Mouse (Mus musculus): Measurements from ENCODE around the gene Cd274.

Cd274 gene

DNA sequence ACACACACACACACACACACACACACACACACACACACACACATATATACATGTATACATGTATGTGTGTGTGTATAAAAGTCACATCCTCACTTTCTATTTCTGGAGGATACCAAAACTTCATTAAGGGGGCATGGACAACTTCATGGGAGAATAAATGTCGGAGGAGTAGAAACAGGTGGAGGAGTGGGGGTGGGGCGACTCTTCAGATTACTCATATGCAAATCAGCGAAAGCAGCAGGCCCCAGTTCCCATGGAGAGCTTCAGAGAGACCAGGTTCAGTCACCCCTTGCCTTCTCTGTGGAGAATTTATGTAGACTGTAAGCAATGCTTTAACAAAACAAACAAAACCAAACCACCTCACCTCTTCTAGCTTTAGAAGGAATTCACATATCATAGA lies 2.1 kb upstream of the Cd274 start:
- DNase-seq, result peak; percentile 21 to 44

DNA sequence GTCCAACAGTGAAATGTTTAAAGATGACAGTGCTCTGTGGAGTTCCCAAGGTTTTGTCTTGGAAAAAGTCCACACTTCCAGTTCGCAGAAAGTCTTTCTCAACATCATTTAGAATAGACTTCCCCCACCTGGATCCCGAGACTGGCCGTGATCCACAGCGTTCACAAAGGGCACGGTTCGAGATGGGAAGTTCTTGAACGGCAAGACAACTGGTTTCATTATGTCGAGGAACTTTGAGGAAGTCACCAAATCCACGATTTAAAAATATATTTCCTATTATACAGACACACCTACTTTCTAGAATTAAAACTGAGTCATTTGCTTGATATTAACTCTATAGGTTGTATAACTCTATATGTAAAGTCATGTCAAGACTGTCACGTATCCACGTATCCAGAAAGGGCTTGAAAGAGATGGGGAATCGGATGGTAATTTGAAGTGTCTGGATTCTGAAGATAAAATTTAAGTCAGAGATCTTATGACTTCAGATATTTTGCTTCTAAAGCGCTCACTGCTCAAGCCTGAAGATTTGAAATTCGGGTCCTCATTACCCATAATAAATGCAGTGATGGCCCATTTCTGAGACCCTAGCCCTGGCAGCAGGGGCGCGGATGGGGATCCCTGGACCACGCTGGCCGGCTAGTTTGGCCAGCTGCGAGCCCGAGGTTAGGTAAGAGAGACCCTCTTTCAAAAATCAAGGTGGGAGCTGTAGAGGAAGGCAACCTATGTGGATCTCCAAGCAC lies 858 bp upstream of the Cd274 start:
- DNase-seq, result no peak

DNA sequence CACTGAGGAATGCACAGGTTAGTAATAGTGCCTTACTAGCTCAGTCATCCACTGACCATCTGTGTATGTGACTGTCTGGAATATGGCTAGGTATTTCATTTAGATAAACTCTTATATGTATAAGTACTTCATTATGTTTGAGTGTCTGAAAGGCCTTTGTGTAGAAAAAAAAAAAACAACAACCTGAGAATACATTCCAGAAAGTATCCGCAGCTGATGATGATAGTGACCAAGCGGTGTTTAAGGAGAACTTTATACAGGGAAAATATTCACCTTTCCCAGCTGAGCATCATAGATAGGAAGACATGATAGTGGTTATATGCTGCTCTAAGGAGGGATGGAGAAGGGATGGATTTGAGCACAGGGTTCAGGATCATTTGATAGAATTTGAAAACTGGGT lies 786 bp downstream of the Cd274 start:
- no peak for DNase-seq

DNA sequence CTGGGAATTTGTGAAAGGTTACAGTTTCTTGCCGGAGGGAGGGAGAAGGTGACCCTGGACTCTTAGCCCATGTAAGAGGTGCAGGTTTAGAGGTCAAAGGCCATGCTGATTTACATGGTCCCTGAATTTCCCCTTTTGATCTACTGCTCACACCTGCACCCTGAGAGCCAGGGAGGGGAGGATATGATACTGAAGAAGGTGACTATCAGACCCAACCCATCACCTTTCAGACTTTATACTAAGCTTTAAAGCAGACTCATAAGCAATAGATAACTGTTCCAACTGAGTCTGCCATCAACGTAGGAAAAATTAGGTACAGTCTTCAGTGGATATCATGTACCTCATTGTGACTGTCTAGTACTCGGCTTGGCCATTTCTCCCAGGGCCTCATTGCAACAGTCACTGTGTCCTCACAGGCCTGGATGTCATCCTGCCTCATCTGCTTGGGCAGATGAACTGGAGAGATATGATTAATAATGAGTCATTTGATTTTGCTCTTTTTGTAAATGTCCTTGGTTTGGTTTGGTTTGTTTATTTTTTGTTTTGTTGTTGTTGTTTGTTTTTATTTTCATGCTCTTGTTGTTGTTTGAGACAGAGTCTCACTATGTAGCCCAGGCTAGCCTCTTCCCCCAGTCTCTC lies 1.5 kb downstream of the Cd274 start:
- no peak for DNase-seq

DNA sequence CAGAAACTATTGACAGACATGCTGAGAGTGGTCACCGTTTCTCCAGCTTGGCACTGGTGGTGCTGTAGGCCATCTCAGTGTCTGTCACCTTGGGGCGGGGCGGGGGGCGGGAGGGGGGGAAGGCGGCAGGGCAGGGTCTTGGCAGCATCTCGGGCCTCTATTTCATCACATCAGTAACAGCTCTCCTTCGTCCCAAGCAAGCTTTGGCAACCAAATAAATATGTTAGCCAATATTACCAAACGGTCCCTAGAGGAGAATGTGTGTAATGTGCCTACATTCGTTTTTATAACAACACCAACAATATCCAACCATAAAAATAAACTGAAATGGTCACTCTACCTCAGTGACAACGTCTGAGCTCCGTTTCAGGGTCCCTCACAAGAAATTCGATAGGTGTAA lies 2.9 kb downstream of the Cd274 start:
- DNase-seq, result no peak

DNA sequence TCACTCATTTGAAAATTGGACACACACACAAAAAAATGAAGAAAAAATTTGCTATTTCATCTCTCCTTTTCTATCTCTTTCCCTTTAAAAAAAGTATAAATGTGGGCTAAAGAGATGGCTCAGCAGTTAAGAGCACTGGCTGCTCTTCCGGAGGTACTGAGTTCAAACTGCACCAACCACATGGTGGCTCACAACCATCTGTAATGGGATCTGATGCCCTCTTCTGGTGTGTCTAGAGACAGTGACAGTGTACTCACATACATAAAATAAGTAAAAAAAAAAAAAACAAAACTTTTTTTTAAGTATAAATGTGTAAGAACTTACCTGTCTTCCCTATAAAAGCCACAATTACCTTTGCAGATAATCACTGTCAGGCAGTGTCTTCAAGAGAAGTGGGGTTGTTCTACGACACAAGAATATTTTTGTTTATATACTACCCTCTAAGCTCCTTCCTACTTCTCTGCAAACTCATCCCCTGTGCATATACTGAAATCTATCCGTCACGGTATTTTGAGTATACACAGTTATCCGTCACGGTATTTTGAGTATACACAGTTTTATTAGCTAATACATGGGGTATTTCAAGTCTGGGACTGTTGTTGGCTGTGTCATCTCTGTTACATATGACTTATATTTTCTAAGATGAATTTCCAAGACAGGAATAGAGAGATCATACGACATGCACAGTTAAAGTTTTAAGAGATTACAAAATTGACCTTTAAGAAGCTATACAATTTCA lies 3.5 kb downstream of the Cd274 start:
- no peak for DNase-seq

DNA sequence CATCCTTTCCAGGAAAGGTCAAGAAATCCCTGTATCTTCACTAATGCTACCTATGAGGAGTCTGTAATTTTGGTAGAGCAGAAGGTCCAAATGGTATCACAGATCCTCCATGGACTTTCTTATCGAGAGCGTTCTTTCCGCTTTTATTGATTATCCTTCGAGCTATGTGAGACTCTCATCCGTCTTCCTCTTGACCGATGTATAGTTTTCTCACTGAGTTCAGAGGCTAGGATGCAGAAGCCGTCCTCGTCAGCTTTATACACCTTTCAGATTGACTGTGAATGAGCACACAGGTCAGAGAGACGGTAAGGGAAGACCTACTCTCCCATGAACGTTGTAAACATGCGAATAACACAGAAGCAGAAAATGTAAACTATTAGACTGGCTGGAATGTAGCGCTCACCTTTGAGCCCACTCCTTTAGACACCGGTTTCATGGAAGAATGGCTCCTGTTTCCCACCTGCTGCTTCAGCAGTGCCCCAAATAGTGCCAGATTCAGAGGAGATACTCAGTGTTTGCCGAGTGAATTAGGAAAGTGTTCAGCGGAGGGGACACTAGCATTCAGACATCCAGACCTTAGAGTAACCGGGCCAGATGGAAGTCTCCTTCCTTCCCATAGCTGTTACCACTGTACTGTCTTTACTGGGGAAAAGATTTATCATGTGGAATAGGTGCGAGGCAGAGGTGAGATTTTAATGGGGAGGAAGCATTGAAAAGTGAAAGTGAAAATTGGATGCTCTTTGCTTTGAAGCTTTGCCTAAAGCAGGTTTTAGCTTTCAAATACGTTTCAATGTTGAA lies 4.2 kb downstream of the Cd274 start:
- DNase-seq, result no peak

DNA sequence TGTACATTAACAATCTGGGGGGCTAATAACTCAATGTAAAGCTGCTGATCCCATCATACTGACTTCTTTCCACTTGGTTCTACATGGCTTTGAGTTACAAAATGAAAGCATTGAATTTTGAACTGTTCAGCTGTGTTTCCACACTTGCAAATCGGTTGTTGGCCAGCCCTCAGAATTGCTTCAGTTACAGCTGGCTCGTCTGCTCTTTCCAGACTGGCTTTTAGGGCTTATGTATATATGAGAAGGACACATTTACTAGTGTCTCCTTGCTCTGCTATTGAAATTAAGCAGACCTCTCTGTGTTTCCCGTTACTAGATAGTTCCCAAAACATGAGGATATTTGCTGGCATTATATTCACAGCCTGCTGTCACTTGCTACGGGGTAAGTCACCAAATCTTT lies 4.9 kb downstream of the Cd274 start:
- DNase-seq, result no peak

DNA sequence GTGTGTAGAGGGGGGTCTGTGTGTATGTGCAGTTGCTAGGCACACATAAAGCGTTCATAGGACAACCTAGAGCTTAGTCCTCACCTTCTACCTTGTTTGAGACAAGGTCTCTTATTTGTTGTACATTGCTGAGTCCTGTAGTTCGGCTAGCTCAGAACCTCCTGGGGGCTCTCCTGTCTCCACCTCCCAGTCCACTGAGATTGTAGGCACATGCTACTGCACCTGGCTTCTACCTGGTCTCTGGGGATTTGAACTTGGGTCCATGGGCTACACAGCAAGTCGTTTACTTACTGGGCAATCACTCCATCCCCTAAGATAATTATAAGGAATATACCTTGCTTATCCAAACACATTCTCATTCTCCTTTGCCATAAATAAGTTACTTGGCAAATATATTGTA lies 5.4 kb downstream of the Cd274 start:
- no peak for DNase-seq

DNA sequence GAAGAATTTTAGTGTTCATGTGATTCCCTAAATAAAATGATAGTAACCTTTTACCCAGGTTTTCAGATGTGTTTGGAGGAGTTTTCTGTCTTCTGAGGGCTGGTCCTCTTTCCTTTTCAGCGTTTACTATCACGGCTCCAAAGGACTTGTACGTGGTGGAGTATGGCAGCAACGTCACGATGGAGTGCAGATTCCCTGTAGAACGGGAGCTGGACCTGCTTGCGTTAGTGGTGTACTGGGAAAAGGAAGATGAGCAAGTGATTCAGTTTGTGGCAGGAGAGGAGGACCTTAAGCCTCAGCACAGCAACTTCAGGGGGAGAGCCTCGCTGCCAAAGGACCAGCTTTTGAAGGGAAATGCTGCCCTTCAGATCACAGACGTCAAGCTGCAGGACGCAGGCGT lies 6.2 kb downstream of the Cd274 start:
- no peak for DNase-seq

DNA sequence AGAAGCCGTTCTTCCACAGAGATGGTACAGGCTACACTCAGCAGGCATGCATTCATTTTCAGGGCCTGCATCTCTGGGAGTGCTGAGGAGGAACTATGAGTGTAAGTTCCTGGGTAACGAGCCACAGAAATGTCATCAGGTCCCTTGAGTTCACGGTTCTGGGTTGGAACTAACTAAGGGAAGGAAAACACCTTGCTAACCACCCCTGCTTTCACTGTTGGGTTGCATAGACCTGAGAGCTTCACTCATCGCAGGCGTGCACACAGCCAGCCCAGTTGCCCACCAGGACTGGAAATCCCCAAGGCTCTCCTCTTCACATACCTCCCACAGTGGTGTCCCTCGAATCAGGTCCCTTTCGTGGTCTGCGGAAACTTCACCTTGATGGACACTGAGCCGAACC lies 7.7 kb downstream of the Cd274 start:
- DNase-seq, result no peak

DNA sequence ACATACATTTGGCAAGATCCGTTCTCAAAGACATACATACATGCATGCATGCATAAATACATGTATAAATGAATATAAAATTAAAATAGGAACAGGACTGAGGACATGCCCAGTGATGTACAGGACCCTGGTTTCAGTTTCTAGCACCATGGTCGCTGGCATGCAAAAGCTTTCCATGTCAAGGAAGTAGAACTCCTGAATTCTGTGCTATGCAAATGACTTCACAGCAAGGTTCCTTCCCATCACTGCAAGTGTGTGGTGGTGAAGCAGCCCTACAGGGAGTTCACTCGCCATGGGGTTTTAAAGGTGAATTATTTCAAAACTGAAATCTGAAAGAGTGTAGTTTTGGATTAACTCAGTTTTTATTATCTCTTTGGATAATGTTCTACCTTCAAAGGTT lies 9.1 kb downstream of the Cd274 start:
- no peak for DNase-seq

DNA sequence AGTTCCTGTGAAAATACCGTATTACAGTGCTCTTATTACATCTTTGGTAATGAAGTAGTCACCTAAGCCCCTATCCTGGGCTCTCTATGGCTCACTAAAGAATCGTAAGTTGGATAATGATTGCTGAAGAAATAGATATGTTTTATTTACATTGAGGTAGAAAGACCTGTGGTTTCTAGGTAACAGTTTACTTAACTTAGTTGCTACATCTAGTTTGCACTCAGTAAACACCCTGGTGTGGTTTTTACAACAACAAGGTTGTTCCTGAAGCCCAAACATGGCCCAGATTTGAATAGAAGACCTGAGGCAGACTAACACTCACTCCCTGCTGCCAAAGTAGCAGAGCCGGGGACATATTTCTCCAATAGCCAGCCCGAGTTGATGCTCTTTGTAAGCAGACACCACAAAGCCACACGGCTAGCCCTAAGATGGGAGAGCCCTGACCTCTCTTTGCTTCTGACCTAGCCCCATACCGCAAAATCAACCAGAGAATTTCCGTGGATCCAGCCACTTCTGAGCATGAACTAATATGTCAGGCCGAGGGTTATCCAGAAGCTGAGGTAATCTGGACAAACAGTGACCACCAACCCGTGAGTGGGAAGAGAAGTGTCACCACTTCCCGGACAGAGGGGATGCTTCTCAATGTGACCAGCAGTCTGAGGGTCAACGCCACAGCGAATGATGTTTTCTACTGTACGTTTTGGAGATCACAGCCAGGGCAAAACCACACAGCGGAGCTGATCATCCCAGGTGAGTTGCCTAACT lies 12.8 kb downstream of the Cd274 start:
- no peak for DNase-seq

DNA sequence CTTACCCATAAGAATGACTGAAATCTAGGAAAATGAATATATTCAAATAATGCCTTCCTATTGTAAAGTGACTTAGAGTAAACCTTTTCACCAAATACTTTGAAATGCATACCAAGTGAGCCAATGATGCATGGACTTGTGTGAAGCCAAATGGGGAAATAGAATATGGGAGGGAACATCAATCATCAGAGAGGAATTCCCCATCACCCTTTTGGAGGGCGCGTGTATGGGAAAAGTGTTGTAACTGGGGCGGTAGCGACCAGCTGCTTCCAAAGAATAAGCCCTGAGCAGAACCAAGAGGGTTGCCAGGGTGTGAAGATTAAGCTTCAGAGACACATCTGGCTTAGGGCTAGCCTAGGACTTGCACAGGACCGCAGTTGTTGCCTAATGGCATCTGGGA lies 16.1 kb downstream of the Cd274 start:
- DNase-seq, result no peak

DNA sequence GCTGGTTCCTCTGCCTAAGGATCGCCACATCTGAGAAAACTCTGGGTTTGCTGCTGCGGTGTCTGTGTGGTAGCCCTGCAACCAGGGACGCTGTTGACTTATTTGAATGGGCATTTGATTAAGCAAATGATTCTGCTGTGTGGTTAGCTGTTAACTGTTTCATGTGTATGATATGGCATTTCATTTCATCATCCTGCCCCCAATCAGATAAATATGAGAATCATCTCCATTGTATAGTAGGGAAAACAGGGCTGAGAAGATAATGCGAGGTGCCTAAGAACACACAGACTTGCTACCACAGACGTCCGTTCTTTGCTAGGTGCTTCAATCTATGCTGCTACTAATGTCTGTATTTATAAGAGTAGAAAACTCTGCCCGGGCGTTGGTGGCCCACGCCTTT lies 17.2 kb downstream of the Cd274 start:
- no peak for DNase-seq

DNA sequence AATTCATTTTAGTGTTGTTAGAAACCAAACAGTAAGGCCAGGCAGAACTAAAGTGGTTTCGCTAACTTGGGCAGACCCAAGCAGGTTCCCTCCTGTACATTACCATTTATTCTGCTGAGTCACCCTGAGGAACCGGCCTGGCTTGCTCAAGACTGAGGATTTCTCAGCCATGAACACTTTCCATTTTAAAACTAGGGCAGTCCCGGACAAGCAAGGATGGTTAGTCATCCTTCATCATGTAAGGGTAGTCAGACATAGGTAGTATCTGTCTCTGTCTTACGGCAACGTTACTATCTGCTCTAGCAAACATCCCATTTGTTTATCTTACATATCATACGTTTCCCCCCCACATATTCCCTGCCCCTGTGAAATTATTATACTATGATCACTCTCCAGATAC lies 17.7 kb downstream of the Cd274 start:
- DNase-seq, result no peak

DNA sequence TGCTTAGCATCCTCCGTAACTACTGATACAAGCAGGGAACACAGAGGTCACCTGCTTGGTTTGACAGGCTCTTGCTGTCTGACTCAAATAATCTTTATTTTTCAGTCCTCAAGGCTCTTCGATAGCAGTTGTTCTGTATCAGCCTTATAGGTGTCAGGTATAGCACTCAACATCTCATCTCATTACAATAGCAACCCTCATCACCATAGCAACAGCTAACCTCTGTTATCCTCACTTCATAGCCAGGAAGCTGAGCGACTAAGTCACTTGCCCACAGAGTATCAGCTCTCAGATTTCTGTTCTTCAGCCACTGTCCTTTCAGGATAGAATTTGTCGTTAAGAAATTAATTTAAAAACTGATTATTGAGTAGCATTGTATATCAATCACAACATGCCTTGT lies 18.6 kb downstream of the Cd274 start:
- DNase-seq, result no peak

DNA sequence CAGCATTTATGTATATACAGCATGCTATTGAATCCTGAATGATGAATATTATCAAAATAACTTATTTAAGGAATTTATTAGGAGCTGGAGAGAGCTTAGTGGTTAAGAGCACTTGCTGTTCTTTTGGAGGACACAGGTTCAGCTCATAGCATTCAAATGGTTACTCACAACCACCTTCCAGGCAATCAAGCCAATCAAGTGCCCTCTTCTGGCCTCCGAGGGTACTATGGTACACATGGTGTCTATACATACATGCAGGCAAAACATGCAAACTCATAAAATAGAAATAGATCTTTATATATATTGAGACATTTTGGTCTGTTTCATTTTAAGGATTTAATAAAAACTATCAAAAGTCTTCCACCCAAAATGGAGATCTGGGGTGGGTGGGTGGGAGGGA lies 21.6 kb downstream of the Cd274 start:
- no peak for DNase-seq

DNA sequence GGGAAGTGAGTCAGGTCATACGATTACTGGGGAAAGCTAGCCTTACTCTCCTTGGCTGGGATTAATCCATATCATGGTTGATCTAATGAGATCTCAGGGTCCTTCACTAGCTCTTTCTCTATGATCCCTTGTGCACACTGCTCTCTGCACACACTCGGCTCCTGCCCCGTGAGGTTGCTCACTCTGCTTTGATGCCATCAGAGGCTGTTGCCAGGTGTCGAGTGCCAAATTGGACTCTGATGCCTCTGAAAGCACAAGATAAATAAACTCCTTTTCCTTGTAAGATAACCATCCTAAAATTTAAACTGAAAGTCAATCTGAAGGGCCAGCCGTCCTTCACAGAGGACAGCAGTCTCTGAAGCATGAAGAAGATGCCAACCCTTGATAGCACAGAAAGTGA lies 23.2 kb downstream of the Cd274 start:
- DNase-seq, result no peak

DNA sequence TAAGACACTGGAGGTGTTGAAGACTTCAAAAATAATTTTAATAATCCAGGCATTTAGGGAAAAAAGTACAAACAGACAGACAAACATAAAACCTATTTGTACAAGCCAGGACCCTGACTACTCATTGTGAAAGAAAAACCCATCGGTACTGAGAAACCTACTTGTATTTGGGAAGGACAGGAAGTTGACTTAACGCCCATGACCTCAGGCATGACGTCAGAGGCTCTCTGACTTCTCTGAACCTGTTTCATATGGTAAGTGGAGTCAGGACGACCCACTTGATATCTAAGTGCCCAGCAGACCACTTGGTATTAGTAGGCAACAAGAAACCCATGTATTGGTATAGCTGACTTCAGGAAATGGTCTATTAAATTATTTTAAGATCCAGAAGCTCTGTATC lies 24.0 kb downstream of the Cd274 start:
- no peak for DNase-seq

DNA sequence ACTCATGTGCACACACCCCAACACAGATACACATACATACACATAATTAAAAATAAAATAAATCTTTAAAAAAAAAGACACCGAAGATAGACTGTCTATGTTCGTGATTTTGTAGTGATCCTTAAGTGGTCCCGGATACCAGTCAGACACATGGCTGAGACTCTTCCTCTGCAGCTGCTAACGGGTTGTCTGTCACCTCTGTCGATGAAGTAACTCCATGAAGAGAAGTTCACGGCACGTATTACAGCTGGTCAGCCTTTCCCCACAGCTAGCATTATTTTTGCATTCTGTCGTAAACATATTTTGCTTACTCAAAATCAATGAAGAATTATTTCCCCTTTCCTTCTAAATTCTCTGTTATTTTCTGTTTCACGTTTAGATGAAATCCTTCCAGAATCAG lies 26.1 kb downstream of the Cd274 start:
- no peak for DNase-seq

DNA sequence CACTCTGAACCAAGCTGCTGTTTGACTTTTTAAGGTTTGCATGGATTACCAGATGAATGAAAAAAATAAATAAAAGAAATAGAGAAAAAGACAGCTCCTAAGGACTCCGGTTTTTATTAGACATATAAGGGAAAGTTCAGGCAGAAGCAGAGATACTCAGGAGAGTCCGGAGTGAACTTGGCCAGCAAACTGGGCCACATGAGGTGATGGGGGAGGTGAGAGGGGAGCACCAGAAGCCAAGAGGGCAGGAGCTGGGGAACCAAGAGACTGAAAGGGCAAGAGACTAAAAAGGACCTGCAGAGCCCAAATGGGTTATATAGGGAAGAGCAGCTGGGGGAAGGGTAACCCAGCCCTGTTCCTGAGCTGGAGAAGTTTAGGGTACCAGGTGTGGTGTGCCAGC lies 27.5 kb downstream of the Cd274 start:
- no peak for DNase-seq

DNA sequence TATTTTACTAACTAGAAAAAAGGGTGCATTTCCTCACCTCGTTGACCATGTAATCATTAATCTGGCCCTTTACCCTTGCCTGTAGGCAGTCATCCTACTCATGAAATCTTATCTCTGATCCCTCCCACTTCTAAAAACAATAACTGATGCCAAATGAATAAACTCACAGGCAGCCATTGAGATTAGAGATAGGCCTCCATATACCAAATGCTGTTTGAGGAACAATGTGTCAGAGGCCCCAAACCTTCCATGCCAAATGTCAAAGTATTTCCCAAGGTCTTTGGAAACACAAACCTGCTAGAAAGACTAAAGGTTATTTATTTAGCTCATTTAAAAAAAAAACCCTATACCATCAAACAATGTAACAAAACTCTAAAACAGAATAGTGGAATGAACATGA lies 29.1 kb downstream of the Cd274 start:
- DNase-seq, result no peak
